Mouse (Mus musculus) heart, embryonic 12.5 days (tissue): Measurements from ENCODE around the gene Dbn1. TPM values are rescaled to one million over a fixed set of nuclear protein-coding genes. Genes with fewer than 3 reads are reported as not detected.

Experiments
- ATAC-seq: fragments of 200-750 bp; cut with Nextera tagmentation; 2 replicates; pipeline ENCODE4 v1.8.0; 2017; ENCODE audit warnings: moderate TSS enrichment, moderate library complexity; ENCODE audit not compliant: insufficient number of reproducible peaks, low FRiP score
- H3K27ac ChIP-seq: fragments of 300-500 bp; sonication (generic); 2 replicates; pipeline ENCODE4 v1.5.1; 2016; ENCODE audit warnings: mild to moderate bottlenecking, moderate library complexity; ENCODE audit not compliant: poor library complexity, severe bottlenecking
- H3K27me3 ChIP-seq: fragments of 300-500 bp; sonication (generic); replicated peaks from 2 replicates; pipeline ENCODE4 v1.6.1; 2016; ENCODE audit warnings: mild to moderate bottlenecking, moderate library complexity
- H3K36me3 ChIP-seq: fragments of 300-500 bp; sonication (generic); 2 replicates; pipeline ENCODE4 v1.6.1; 2016; ENCODE audit warnings: mild to moderate bottlenecking, moderate library complexity
- H3K4me1 ChIP-seq: fragments of 300-500 bp; sonication (generic); replicated peaks from 2 replicates; pipeline ENCODE4 v1.6.1; 2016; ENCODE audit warnings: mild to moderate bottlenecking
- H3K4me2 ChIP-seq: fragments of 300-500 bp; sonication (generic); 2 replicates; pipeline ENCODE4 v1.6.1; 2016; ENCODE audit warnings: mild to moderate bottlenecking, moderate library complexity
- H3K4me3 ChIP-seq: fragments of 300-500 bp; sonication (generic); 2 replicates; pipeline ENCODE4 v1.5.1; 2016; ENCODE audit warnings: mild to moderate bottlenecking
- H3K9ac ChIP-seq: fragments of 300-500 bp; sonication (generic); 2 replicates; pipeline ENCODE4 v1.6.1; 2016; ENCODE audit warnings: mild to moderate bottlenecking, moderate library complexity
- H3K9me3 ChIP-seq: fragments of 300-500 bp; sonication (generic); replicated peaks from 2 replicates; pipeline ENCODE4 v1.6.1; 2016; ENCODE audit warnings: mild to moderate bottlenecking, moderate library complexity
- WGBS: fragments of 180-500 bp; shearing (Covaris S2); methylation state at CpG from one replicate; pipeline ENCODE4 v1.1.7; 2016; 5-methylcytosine and 5-hydroxymethylcytosine counted together
- polyA plus RNA-seq: library from polyadenylated mRNA; unstranded; fragments of >200 nt; fragmentation: Nextera tagmentation; extraction: Ambion mirVana; gene quantifications from 2 replicates; pipeline ENCODE4 v1.2.1, GENCODE M21; 2016

Dbn1 gene
- polyA plus RNA-seq, 1 experiment from 2014 or later, result 101 TPM

GRCm38 (mm10) chr13:55510332-55510667, 22.4 kb upstream of the Dbn1 start:
- WGBS, result 21% methylated on average over 3 of the region's 3 CpGs
- Histone ChIP-seq H3K4me2 (peak overlapping the region; percentile 86), H3K27ac (peak overlapping the region; percentile 98), H3K27me3 (peaks cover 10% of the 10 kb centered on the region), H3K4me1 (peaks cover 38% of the 10 kb centered on the region), H3K4me3 (peak overlapping the region; percentile 20), H3K9ac (peak overlapping the region; percentile 63), H3K9me3 (no peaks in the 10 kb centered on the region), H3K36me3 (peaks cover 52% of the 10 kb centered on the region)
- peak; percentile 44 for ATAC-seq

GRCm38 (mm10) chr13:55508531-55508930, 20.6 kb upstream of the Dbn1 start:
- peaks cover 69% of the 10 kb centered on the region for H3K36me3 ChIP-seq
- no peak overlapping the region for H3K9ac ChIP-seq
- H3K4me1 ChIP-seq, result peaks cover 42% of the 10 kb centered on the region
- H3K27me3 ChIP-seq, result no peaks in the 10 kb centered on the region
- WGBS, result 86% methylated on average over 10 of the region's 10 CpGs
- no peak for ATAC-seq
- H3K4me3 ChIP-seq, result no peak overlapping the region
- no peaks in the 10 kb centered on the region for H3K9me3 ChIP-seq
- no peak overlapping the region for H3K4me2 ChIP-seq
- no peak overlapping the region for H3K27ac ChIP-seq

GRCm38 (mm10) chr13:55507877-55508276, 20.0 kb upstream of the Dbn1 start:
- H3K27me3 ChIP-seq, result no peaks in the 10 kb centered on the region
- H3K4me1 ChIP-seq, result peaks cover 47% of the 10 kb centered on the region
- H3K36me3 ChIP-seq, result peaks cover 76% of the 10 kb centered on the region
- no peak overlapping the region for H3K9ac ChIP-seq
- H3K4me3 ChIP-seq, result no peak overlapping the region
- no peak overlapping the region for H3K4me2 ChIP-seq
- no peaks in the 10 kb centered on the region for H3K9me3 ChIP-seq
- no peak for ATAC-seq
- no peak overlapping the region for H3K27ac ChIP-seq
- WGBS, result 71% methylated on average over 11 of the region's 11 CpGs

GRCm38 (mm10) chr13:55506697-55507096, 18.8 kb upstream of the Dbn1 start:
- Histone ChIP-seq H3K9ac (no peak overlapping the region; the same call in 1 of the 2 replicates), H3K4me1 (peaks cover 40% of the 10 kb centered on the region), H3K27ac (no peak overlapping the region), H3K4me3 (no peak overlapping the region), H3K36me3 (peaks cover 88% of the 10 kb centered on the region), H3K9me3 (no peaks in the 10 kb centered on the region), H3K4me2 (no peak overlapping the region), H3K27me3 (no peaks in the 10 kb centered on the region)
- 89% methylated on average over 10 of the region's 10 CpGs for WGBS
- no peak for ATAC-seq

- Histone ChIP-seq H3K27ac (no peak overlapping the region), H3K27me3 (0 out of 2 replicates have a peak, but pooled peaks cover under 1% of the 10 kb centered on the region), H3K9ac (no peak overlapping the region), H3K4me2 (no peak overlapping the region), H3K36me3 (peaks cover 96% of the 10 kb centered on the region), H3K4me1 (peaks cover 31% of the 10 kb centered on the region), H3K4me3 (no peak overlapping the region), H3K9me3 (no peaks in the 10 kb centered on the region)
- 90% methylated on average over 9 of the region's 9 CpGs for WGBS
- ATAC-seq, result no peak
Observed at GRCm38 (mm10) chr13:55505810-55506209, 17.9 kb upstream of the Dbn1 start.

GRCm38 (mm10) chr13:55504390-55504789, 16.5 kb upstream of the Dbn1 start:
- Histone ChIP-seq H3K36me3 (peaks cover 100% of the 10 kb centered on the region), H3K27ac (no peak overlapping the region), H3K9me3 (no peaks in the 10 kb centered on the region), H3K4me3 (no peak overlapping the region), H3K9ac (no peak overlapping the region), H3K4me2 (no peak overlapping the region), H3K27me3 (0 out of 2 replicates have a peak, but pooled peaks cover 6% of the 10 kb centered on the region), H3K4me1 (peaks cover 18% of the 10 kb centered on the region)
- no peak for ATAC-seq
- WGBS, result 74% methylated on average over 5 of the region's 5 CpGs

- H3K4me2 ChIP-seq, result no peak overlapping the region
- WGBS, result 87% methylated on average over 8 of the region's 8 CpGs
- no peaks in the 10 kb centered on the region for H3K9me3 ChIP-seq
- no peak for ATAC-seq
- H3K36me3 ChIP-seq, result peaks cover 98% of the 10 kb centered on the region
- peaks cover 24% of the 10 kb centered on the region for H3K27me3 ChIP-seq
- no peak overlapping the region for H3K4me3 ChIP-seq
- peaks cover 13% of the 10 kb centered on the region; the same call in 1 of the 2 replicates for H3K4me1 ChIP-seq
- H3K27ac ChIP-seq, result no peak overlapping the region
- no peak overlapping the region for H3K9ac ChIP-seq
Observed at GRCm38 (mm10) chr13:55502405-55502804, 14.5 kb upstream of the Dbn1 start.

DNA sequence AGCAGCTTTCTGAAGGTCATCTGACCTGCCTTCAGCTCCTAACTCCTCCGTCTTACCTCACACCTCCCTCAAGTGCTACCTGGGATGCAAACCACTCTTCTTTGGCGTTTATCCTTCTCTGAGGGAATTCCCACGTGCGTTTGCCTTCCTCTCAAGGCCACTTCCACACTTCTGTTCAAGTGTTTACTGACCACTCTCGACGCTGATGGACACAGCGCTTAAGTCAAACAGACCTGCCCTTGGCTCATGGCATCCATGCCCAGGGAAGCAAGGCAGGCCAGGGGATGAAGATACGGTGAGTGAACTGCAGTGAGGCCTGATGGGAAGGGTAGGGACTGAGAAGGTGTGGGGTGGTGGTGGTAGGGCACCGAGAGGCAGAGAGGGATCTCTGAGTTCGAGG, 12.7 kb upstream of the Dbn1 start:
- H3K36me3 ChIP-seq, result peaks cover 89% of the 10 kb centered on the region
- 73% methylated on average over 10 of the region's 10 CpGs for WGBS
- H3K9me3 ChIP-seq, result no peaks in the 10 kb centered on the region
- no peak overlapping the region for H3K9ac ChIP-seq
- H3K4me2 ChIP-seq, result no peak overlapping the region
- H3K27ac ChIP-seq, result no peak overlapping the region
- no peak overlapping the region for H3K4me3 ChIP-seq
- peaks cover 30% of the 10 kb centered on the region for H3K27me3 ChIP-seq
- ATAC-seq, result no peak
- peaks cover 28% of the 10 kb centered on the region for H3K4me1 ChIP-seq

GRCm38 (mm10) chr13:55498906-55499305, 11.0 kb upstream of the Dbn1 start:
- 75% methylated on average over 11 of the region's 11 CpGs for WGBS
- peaks cover 37% of the 10 kb centered on the region for H3K27me3 ChIP-seq
- peaks cover 72% of the 10 kb centered on the region for H3K36me3 ChIP-seq
- H3K9me3 ChIP-seq, result no peaks in the 10 kb centered on the region
- no peak overlapping the region for H3K4me3 ChIP-seq
- H3K9ac ChIP-seq, result no peak overlapping the region
- H3K4me2 ChIP-seq, result no peak overlapping the region
- H3K27ac ChIP-seq, result no peak overlapping the region
- H3K4me1 ChIP-seq, result peaks cover 39% of the 10 kb centered on the region
- ATAC-seq, result no peak

GRCm38 (mm10) chr13:55496661-55497060, 8.8 kb upstream of the Dbn1 start:
- Histone ChIP-seq H3K4me1 (peaks cover 39% of the 10 kb centered on the region), H3K4me2 (no peak overlapping the region), H3K27me3 (peaks cover 59% of the 10 kb centered on the region), H3K4me3 (no peak overlapping the region), H3K9me3 (no peaks in the 10 kb centered on the region), H3K27ac (no peak overlapping the region), H3K36me3 (peaks cover 50% of the 10 kb centered on the region), H3K9ac (no peak overlapping the region)
- WGBS, result 71% methylated on average over 6 of the region's 6 CpGs
- ATAC-seq, result no peak

DNA sequence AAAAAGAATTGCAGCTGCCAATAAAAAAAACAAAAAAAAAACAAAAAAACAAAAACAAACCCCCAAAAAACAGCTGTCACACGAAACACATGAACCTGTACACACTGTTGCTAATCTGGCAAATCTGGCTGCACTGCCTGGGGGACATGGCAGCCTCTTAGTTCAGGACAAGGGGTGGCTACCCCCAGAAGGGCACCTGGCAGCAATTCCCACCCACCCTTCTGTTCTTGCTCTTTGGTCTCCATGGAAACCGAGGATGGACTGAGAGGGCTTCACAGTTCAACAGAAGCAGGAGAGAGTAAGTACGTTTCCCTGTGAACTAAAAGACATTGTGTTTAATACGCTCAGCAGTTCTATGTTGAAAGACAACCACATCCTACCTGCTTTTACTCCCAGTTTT, 7.8 kb upstream of the Dbn1 start:
- Histone ChIP-seq H3K36me3 (peaks cover 40% of the 10 kb centered on the region), H3K27me3 (peaks cover 66% of the 10 kb centered on the region), H3K4me3 (no peak overlapping the region), H3K9me3 (no peaks in the 10 kb centered on the region), H3K4me2 (peak overlapping the region; percentile 12; the same call in 1 of the 2 replicates), H3K27ac (no peak overlapping the region), H3K9ac (no peak overlapping the region), H3K4me1 (peaks cover 39% of the 10 kb centered on the region)
- no peak for ATAC-seq
- WGBS, result 36% methylated on average over 4 of the region's 4 CpGs

- Histone ChIP-seq H3K27ac (no peak overlapping the region), H3K27me3 (peaks cover 62% of the 10 kb centered on the region), H3K4me1 (peaks cover 39% of the 10 kb centered on the region), H3K9ac (no peak overlapping the region; the same call in 1 of the 2 replicates), H3K9me3 (no peaks in the 10 kb centered on the region), H3K4me3 (no peak overlapping the region), H3K36me3 (peaks cover 34% of the 10 kb centered on the region), H3K4me2 (peak overlapping the region; percentile 12)
- WGBS, result 3% methylated on average over 18 of the region's 18 CpGs
- peak; percentile 83 for ATAC-seq
Observed at GRCm38 (mm10) chr13:55494883-55495621, 7.1 kb upstream of the Dbn1 start.
